Mouse (Mus musculus): ENCODE data around the gene Fbxo5. TPM values are rescaled to one million over a fixed set of nuclear protein-coding genes. Genes with fewer than 3 reads are reported as not detected.
A peak's percentile ranks its signal among the peaks of the same experiment; 100 is the strongest.

Gene Fbxo5
- polyA plus RNA-seq, 1 experiment from 2014 or later: 14.3 TPM

DNA sequence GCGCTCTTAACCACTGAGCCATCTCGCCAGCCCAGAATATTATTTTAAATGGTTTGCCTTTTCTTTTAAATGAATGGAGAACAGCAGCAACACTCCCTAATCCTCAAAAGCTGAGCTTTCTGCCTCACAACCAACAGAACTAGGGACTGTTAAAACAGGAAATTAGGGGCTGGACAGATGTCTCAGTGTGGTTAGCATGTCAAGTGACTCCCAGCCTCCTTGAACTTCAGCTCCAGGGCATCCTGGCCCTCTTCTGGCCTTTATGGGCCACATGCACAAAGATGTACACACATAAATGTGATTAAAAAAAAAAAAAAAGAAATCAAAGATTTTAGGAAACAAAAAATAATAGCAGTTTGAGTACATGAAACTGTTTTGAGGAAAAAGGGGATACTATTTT lies 10.6 kb upstream of the Fbxo5 start:
- H3K36me3 ChIP-seq (ENCODE audit: control insufficient read depth, insufficient read depth, low read length): peaks cover 48% of the 10 kb centered on the region
- H3K27me3 ChIP-seq (replicated peaks; ENCODE audit: control insufficient read depth, insufficient read depth, low read length): no peaks in the 10 kb centered on the region
- H3K4me3 ChIP-seq (ENCODE audit: low read length): no peak overlapping the region
- H3K9me3 ChIP-seq (ENCODE audit: control insufficient read depth, low read length): no peaks in the 10 kb centered on the region
- no peak overlapping the region for H3K27ac ChIP-seq (ENCODE audit: low read depth, low read length)
- H3K4me1 ChIP-seq (ENCODE audit: control insufficient read depth, insufficient read depth, low read depth, low read length): no peaks in the 10 kb centered on the region; the same call in 1 of the 2 replicates
- ATAC-seq: no peak
- 100% methylated on average over 2 of the region's 2 CpGs for WGBS
- no peak overlapping the region for H3K4me2 ChIP-seq (ENCODE audit: low read length)
- no peak overlapping the region for H3K9ac ChIP-seq (ENCODE audit: low read depth, low read length)

DNA sequence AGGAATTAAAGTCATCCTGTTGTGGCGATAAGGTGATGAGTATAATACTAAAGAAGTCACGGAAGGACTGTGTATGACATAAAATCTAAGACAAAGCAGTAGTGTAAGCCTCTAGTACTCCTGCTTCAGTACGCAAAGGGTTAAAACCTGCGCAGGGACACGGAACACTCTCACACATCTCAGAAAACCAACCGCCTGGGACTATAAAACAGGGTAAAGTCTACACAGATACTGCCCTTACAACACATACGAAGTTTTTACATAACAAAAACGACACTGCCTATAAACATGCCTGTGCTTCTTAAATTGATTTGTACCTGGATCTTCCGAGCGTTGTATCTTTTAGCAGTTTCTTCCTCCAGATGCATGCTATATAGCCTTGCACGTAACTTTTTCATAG lies 8.3 kb upstream of the Fbxo5 start:
- ATAC-seq: no peak
- no peak overlapping the region for H3K4me2 ChIP-seq (ENCODE audit: low read length)
- no peaks in the 10 kb centered on the region for H3K9me3 ChIP-seq (ENCODE audit: control insufficient read depth, low read length)
- H3K9ac ChIP-seq (ENCODE audit: low read depth, low read length): no peak overlapping the region
- 93% methylated on average over 11 of the region's 11 CpGs for WGBS
- H3K4me1 ChIP-seq (ENCODE audit: control insufficient read depth, insufficient read depth, low read depth, low read length): no peaks in the 10 kb centered on the region
- peaks cover 41% of the 10 kb centered on the region for H3K36me3 ChIP-seq (ENCODE audit: control insufficient read depth, insufficient read depth, low read length)
- no peaks in the 10 kb centered on the region for H3K27me3 ChIP-seq (replicated peaks; ENCODE audit: control insufficient read depth, insufficient read depth, low read length)
- H3K27ac ChIP-seq (ENCODE audit: low read depth, low read length): no peak overlapping the region
- H3K4me3 ChIP-seq (ENCODE audit: low read length): no peak overlapping the region

- H3K27me3 ChIP-seq (replicated peaks; ENCODE audit: control insufficient read depth, insufficient read depth, low read length): no peaks in the 10 kb centered on the region
- WGBS: 91% methylated on average over 2 of the region's 2 CpGs
- no peak overlapping the region for H3K27ac ChIP-seq (ENCODE audit: low read depth, low read length)
- H3K36me3 ChIP-seq (ENCODE audit: control insufficient read depth, insufficient read depth, low read length): peaks cover 3% of the 10 kb centered on the region
- no peak overlapping the region for H3K4me2 ChIP-seq (ENCODE audit: low read length)
- H3K4me3 ChIP-seq (ENCODE audit: low read length): no peak overlapping the region
- H3K9ac ChIP-seq (ENCODE audit: low read depth, low read length): no peak overlapping the region
- no peaks in the 10 kb centered on the region for H3K9me3 ChIP-seq (ENCODE audit: control insufficient read depth, low read length)
- ATAC-seq: no peak
- H3K4me1 ChIP-seq (ENCODE audit: control insufficient read depth, insufficient read depth, low read depth, low read length): peaks cover 24% of the 10 kb centered on the region
Observed at GRCm38 (mm10) chr10:5807683-5808082, 2.3 kb upstream of the Fbxo5 start.

DNA sequence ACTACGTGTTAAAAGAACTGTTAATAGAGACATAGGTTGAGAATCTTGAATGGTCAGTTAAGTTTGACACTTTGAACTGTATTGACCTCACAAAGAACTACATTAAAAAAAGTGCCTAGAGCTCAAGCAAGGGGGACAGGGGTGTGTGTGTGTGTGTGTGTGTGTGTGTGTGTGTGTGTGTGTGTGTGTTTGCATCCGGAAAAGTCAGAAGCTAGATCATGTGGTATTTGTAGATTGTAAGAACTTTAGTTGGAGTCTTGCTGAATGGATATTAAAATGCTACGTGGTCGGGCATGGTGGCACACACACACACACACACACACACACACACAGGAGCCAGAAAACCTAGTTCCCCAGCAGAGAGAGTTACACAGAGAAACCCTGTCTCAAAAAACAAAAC lies 1.6 kb upstream of the Fbxo5 start:
- Histone ChIP-seq H3K4me3 (ENCODE audit: low read length) (no peak overlapping the region), H3K36me3 (ENCODE audit: control insufficient read depth, insufficient read depth, low read length) (no peaks in the 10 kb centered on the region), H3K4me2 (ENCODE audit: low read length) (no peak overlapping the region), H3K9ac (ENCODE audit: low read depth, low read length) (no peak overlapping the region), H3K9me3 (ENCODE audit: control insufficient read depth, low read length) (no peaks in the 10 kb centered on the region), H3K27me3 (replicated peaks; ENCODE audit: control insufficient read depth, insufficient read depth, low read length) (no peaks in the 10 kb centered on the region), H3K4me1 (ENCODE audit: control insufficient read depth, insufficient read depth, low read depth, low read length) (peaks cover 25% of the 10 kb centered on the region), H3K27ac (ENCODE audit: low read depth, low read length) (no peak overlapping the region)
- WGBS: 83% methylated on average over 4 of the region's 4 CpGs
- no peak for ATAC-seq

DNA sequence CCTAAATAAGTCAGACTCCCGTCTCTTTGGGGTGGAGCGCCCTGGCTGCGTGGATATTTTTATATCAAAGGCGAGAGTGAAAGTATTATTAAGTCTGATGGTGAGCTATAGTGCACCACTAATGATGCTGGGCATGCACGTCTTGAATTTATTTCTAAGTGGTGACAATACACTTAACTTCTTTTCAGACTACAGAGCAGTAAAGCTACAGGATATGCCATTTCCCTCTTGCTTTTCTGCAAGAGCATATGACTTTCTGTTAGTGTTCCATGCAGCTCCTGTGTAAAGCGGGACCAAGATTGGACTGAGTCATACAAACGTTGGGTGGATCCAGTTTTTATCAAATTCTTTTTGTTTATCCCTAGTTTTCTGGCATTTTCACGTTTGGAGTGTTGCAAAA lies 1.0 kb upstream of the Fbxo5 start:
- 20% methylated on average over 8 of the region's 8 CpGs for WGBS
- H3K9me3 ChIP-seq (ENCODE audit: control insufficient read depth, low read length): no peaks in the 10 kb centered on the region
- peak overlapping the region; percentile 74 for H3K9ac ChIP-seq (ENCODE audit: low read depth, low read length)
- H3K4me3 ChIP-seq (ENCODE audit: low read length): peak overlapping the region; percentile 81
- no peaks in the 10 kb centered on the region for H3K27me3 ChIP-seq (replicated peaks; ENCODE audit: control insufficient read depth, insufficient read depth, low read length)
- H3K27ac ChIP-seq (ENCODE audit: low read depth, low read length): peak overlapping the region; percentile 95
- no peak for ATAC-seq
- peaks cover 25% of the 10 kb centered on the region for H3K4me1 ChIP-seq (ENCODE audit: control insufficient read depth, insufficient read depth, low read depth, low read length)
- H3K36me3 ChIP-seq (ENCODE audit: control insufficient read depth, insufficient read depth, low read length): no peaks in the 10 kb centered on the region
- H3K4me2 ChIP-seq (ENCODE audit: low read length): peak overlapping the region; percentile 98

DNA sequence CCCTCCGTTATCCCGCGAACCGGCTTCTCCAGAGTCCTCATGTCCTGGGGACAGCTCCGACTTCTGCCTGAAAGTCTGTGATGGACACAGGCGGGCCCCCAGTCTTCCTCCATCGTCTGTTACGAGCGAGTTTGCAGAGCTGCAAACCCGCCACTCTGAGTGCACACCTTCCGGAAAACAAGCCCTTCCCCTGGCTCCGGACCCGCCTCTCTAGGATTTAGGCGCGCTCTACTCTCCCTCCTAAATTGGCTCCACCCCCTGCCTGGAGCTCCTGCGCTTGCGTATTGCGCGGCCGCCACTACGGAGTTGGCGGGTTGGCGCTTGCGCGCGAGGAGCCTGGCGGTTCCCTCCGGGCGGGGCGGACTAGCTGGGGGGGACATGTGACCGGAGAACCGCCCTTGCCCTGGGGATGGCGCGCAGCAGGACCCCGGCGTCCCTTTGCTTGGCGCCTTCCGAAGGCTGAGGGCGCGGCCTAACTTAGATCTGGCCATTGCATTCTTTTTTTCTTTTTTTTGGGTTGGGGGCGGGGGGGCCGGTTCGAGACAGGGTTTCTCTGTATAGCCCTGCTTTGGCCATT lies 419 bp upstream of the Fbxo5 start:
- under 1% methylated on average over 42 of the region's 43 CpGs for WGBS

GRCm38 (mm10) chr10:5804691-5805156 lies 676 bp downstream of the Fbxo5 start:
- Histone ChIP-seq H3K9ac (ENCODE audit: low read depth, low read length) (peak overlapping the region; percentile 54), H3K36me3 (ENCODE audit: control insufficient read depth, insufficient read depth, low read length) (peaks cover 7% of the 10 kb centered on the region), H3K4me2 (ENCODE audit: low read length) (peak overlapping the region; percentile 98), H3K4me1 (ENCODE audit: control insufficient read depth, insufficient read depth, low read depth, low read length) (peaks cover 25% of the 10 kb centered on the region), H3K9me3 (ENCODE audit: control insufficient read depth, low read length) (no peaks in the 10 kb centered on the region), H3K4me3 (ENCODE audit: low read length) (peak overlapping the region; percentile 81), H3K27me3 (replicated peaks; ENCODE audit: control insufficient read depth, insufficient read depth, low read length) (no peaks in the 10 kb centered on the region), H3K27ac (ENCODE audit: low read depth, low read length) (no peak overlapping the region; the same call in 1 of the 2 replicates)
- WGBS: under 1% methylated on average over 18 of the region's 24 CpGs
- ATAC-seq: peak; percentile 29

More for the DNA sequence above, 419 bp upstream of the Fbxo5 start:
- Histone ChIP-seq H3K4me1 (ENCODE audit: control insufficient read depth, insufficient read depth, low read depth, low read length) (peaks cover 25% of the 10 kb centered on the region), H3K9me3 (ENCODE audit: control insufficient read depth, low read length) (no peaks in the 10 kb centered on the region), H3K27me3 (replicated peaks; ENCODE audit: control insufficient read depth, insufficient read depth, low read length) (no peaks in the 10 kb centered on the region), H3K27ac (ENCODE audit: low read depth, low read length) (peak overlapping the region; percentile 95), H3K4me2 (ENCODE audit: low read length) (peak overlapping the region; percentile 98), H3K9ac (ENCODE audit: low read depth, low read length) (peak overlapping the region; percentile 74), H3K4me3 (ENCODE audit: low read length) (peak overlapping the region; percentile 81), H3K36me3 (ENCODE audit: control insufficient read depth, insufficient read depth, low read length) (0 out of 2 replicates have a peak, but pooled peaks cover 2% of the 10 kb centered on the region)
- peak; percentile 96 for ATAC-seq

DNA sequence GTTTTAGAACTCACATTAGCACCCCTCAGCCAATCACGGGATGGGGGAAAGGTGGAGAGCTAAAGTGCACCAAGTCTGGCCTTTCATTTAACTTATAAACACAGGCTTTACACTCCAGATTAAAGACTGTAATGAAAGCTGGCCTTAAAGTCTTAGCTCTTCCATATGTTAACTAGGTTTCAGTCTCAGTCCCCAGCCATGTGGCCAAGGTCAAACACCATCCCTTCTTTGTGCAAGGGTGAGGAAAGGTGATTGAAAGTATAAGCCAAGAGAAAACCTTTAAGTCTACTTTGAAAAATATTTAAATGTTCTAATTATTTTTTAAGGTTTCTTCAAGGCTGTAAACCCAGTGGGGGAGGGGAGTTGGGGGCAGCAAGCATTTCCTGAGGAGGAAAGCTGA lies 1.7 kb downstream of the Fbxo5 start:
- no peak for ATAC-seq
- Histone ChIP-seq H3K9ac (ENCODE audit: low read depth, low read length) (no peak overlapping the region), H3K9me3 (ENCODE audit: control insufficient read depth, low read length) (no peaks in the 10 kb centered on the region), H3K4me2 (ENCODE audit: low read length) (peak overlapping the region; percentile 44), H3K4me3 (ENCODE audit: low read length) (peak overlapping the region; percentile 17), H3K36me3 (ENCODE audit: control insufficient read depth, insufficient read depth, low read length) (peaks cover 7% of the 10 kb centered on the region), H3K27ac (ENCODE audit: low read depth, low read length) (no peak overlapping the region), H3K27me3 (replicated peaks; ENCODE audit: control insufficient read depth, insufficient read depth, low read length) (no peaks in the 10 kb centered on the region), H3K4me1 (ENCODE audit: control insufficient read depth, insufficient read depth, low read depth, low read length) (peaks cover 25% of the 10 kb centered on the region)
- 19% methylated on average over 1 of the region's 1 CpGs for WGBS

DNA sequence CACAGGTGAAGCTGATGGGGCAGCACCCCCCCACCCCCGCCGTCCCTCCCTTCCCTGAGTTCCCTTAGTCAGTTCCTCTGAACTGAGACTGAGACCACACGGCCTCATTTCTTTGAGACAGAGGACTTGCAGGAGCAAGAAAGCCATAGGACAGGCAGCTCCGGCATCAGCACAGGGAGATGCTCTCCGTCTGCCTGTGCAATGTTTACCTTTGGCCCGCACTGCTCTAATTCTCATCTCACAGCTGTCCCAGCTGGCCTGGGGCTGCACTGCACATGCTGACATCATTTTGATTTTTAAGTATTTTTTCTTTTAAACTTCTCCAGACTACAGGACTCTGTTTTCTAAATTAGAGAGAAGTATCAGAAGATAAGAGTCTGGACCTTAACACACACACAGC lies 2.5 kb downstream of the Fbxo5 start:
- peak overlapping the region; percentile 11 for H3K4me3 ChIP-seq (ENCODE audit: low read length)
- no peaks in the 10 kb centered on the region for H3K9me3 ChIP-seq (ENCODE audit: control insufficient read depth, low read length)

More for the DNA sequence above, 2.5 kb downstream of the Fbxo5 start:
- Histone ChIP-seq H3K27ac (ENCODE audit: low read depth, low read length) (no peak overlapping the region), H3K9ac (ENCODE audit: low read depth, low read length) (0 out of 2 replicates have a peak overlapping the region, but pooled peaks have one; percentile 4), H3K4me1 (ENCODE audit: control insufficient read depth, insufficient read depth, low read depth, low read length) (peaks cover 25% of the 10 kb centered on the region), H3K27me3 (replicated peaks; ENCODE audit: control insufficient read depth, insufficient read depth, low read length) (no peaks in the 10 kb centered on the region), H3K36me3 (ENCODE audit: control insufficient read depth, insufficient read depth, low read length) (peaks cover 7% of the 10 kb centered on the region), H3K4me2 (ENCODE audit: low read length) (peak overlapping the region; percentile 44)
- ATAC-seq: no peak
- WGBS: 36% methylated on average over 6 of the region's 6 CpGs

Data from hindbrain, embryonic 16.5 days (tissue).